Mouse (Mus musculus) thymus, postnatal 4 days (tissue): ENCODE results near the gene Olfr491.

Experiments used
- DNase-seq: peaks from one replicate; pipeline ENCODE4 v3.0.0; 2021

Gene Olfr491

GRCm38 (mm10) chr7:108313151-108313550 is at the start of gene Olfr491:
TSS of gene Olfr491 (plus strand) at chr7:108313451.
- no peak for DNase-seq

DNA sequence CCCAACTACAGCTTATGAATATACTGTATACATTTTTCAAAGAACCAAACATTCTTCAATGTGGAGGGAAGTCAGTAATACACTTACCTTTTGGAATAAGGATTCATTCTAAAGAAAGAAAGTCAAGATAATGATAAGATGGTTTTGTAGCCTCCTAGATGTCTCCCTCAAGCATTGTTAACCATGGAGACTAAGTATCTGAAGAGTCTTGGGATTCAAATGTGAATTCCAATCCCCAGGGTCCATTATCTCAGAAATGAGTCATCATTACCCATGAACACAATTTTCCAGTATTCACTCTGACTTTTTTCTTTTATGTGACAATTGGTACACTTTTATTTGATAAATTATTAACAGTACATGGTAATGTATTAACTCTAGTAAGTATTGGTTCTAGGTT is 24.4 kb upstream of the Olfr491 start, which contains the start of gene Olfr490:
Gene Olfr490, minus strand, starts transcription at position 101 of the 400 bp plus-strand sequence.
- DNase-seq, result no peak

DNA sequence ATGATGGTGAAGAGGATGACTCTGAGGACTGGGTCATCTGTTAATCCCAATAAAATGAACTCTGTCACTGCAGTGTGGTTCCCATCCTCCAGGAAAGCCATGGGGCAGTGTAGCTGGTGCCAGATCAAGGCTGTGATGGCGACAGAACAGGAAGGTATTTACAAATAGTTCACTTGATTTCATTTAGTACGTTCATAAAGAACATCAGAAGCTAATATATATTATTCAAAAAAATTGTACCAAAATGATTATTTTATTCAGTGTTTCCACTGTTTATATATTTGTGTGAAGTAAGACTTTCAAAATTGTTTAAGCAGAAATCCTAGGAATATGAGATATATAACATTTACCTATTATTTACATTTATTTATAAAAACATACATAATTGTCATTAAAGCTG is 10.3 kb downstream of the Olfr491 start, which contains the start of gene Olfr492:
Gene Olfr492, minus strand, starts transcription at position 101 of the 400 bp plus-strand sequence.
- DNase-seq, result no peak

GRCm38 (mm10) chr7:108346879-108347278 is 33.6 kb downstream of the Olfr491 start, which contains the start of gene Olfr493:
TSS of gene Olfr493 (minus strand) at chr7:108346979.
- DNase-seq, result no peak

DNA sequence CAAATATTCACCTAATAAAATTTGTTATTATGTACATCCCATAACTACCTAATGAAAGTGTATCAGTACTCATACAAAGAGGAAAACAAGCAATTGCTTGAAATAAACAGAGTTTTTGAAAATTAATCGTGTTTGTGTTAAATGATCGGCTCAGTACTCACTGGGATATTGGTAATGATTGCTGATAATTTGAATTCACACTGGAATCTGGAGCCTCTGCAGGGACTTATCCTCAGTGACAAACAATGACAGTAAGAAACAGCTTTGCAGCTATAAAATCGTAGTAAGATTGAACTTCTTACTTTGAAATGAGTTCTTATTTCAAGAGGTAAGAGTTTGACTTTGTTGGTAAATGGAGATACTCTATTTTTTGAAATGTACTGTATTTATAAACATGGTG is 51.8 kb downstream of the Olfr491 start, which contains the start of gene Olfr494:
Gene Olfr494, plus strand, starts transcription at position 301 of the 400 bp plus-strand sequence.
- DNase-seq, result no peak
